Mouse (Mus musculus) ES-E14 (cell line): ENCODE data around the gene Cav2.

Experiments used
- CHD2 ChIP-seq: IDR thresholded peaks from 2 replicates; pipeline ENCODE4 v1.6.1; 2014; ENCODE audit warnings: mild to moderate bottlenecking, low read depth, low read length, inconsistent platforms
- HCFC1 ChIP-seq: IDR thresholded peaks from 2 replicates; pipeline ENCODE4 v1.6.1; 2012; ENCODE audit warnings: low read length, inconsistent platforms, borderline replicate concordance; ENCODE audit not compliant: insufficient read depth
- ZC3H11A ChIP-seq: IDR thresholded peaks from 2 replicates; pipeline ENCODE4 v1.6.1; 2012; ENCODE audit warnings: low read depth, mild to moderate bottlenecking, inconsistent platforms, low read length, borderline replicate concordance
- ZNF384 ChIP-seq: IDR thresholded peaks from 2 replicates; pipeline ENCODE4 v1.6.1; 2012; ENCODE audit warnings: low read depth, low read length, inconsistent platforms

DNA sequence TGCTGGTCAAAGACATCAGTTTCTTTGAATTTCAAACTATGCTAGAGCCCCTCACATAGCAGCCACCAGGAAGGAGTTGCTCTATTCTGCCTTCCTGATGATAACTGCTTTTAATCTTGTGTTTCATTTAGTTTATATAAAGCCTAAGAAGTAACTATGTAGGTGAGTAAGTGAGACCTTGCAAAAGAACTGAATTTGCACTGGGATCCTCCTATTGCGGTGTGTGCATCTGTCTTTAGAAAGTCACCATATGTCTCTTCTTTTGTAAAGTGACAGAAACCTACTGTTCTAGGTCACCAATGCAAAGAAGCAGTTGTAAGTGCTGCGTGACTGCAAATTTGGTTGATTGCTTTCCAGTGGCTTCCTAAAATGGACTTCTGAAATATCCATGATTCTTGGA lies 56.7 kb downstream of the Cav2 start:
- TF ChIP-seq ZC3H11A (no peak), ZNF384 (no peak), HCFC1 (no peak), CHD2 (no peak)
